Mouse (Mus musculus): ENCODE measurements around the gene Rassf5. TPM values are rescaled to one million over a fixed set of nuclear protein-coding genes. Genes with fewer than 3 reads are reported as not detected.

Gene Rassf5
- polyA plus RNA-seq, 1 experiment from 2014 or later: 27.0 TPM

- no peaks in the 10 kb centered on the region for H3K9me3 ChIP-seq (replicated peaks)
- H3K27me3 ChIP-seq (replicated peaks): no peaks in the 10 kb centered on the region
- H3K4me3 ChIP-seq: peak within 1 kb of the TSS; percentile 42
- peaks cover 37% of the 10 kb centered on the region for H3K4me1 ChIP-seq (replicated peaks)
- H3K4me2 ChIP-seq: peak within 1 kb of the TSS; percentile 68
- H3K9ac ChIP-seq: peak within 1 kb of the TSS; percentile 51
- WGBS: 35% methylated on average over 4 of the region's 4 CpGs
- ATAC-seq (ENCODE audit: insufficient number of reproducible peaks, low FRiP score): no peak
- peak within 1 kb of the TSS; percentile 49 for H3K27ac ChIP-seq (ENCODE audit: poor library complexity, severe bottlenecking)
- no peaks in the 10 kb centered on the region for H3K36me3 ChIP-seq
These were observed 34.4 kb upstream of the Rassf5 start, which contains the start of gene Ikbke for GRCm38 (mm10) chr1:131279456-131279776. TSS of gene Ikbke (minus strand) at chr1:131279606.

GRCm38 (mm10) chr1:131278606-131279455 is 33.8 kb upstream of the Rassf5 start:
- peaks cover 37% of the 10 kb centered on the region for H3K4me1 ChIP-seq (replicated peaks)
- peak overlapping the region; percentile 42 for H3K4me3 ChIP-seq
- H3K9ac ChIP-seq: peak overlapping the region; percentile 51
- H3K36me3 ChIP-seq: no peaks in the 10 kb centered on the region
- peak overlapping the region; percentile 68 for H3K4me2 ChIP-seq
- no peak for ATAC-seq (ENCODE audit: insufficient number of reproducible peaks, low FRiP score)
- peak overlapping the region; percentile 49 for H3K27ac ChIP-seq (ENCODE audit: poor library complexity, severe bottlenecking)
- WGBS: 32% methylated on average over 8 of the region's 8 CpGs
- H3K27me3 ChIP-seq (replicated peaks): no peaks in the 10 kb centered on the region
- H3K9me3 ChIP-seq (replicated peaks): no peaks in the 10 kb centered on the region

GRCm38 (mm10) chr1:131276831-131277230 is 31.8 kb upstream of the Rassf5 start:
- Histone ChIP-seq H3K4me1 (replicated peaks) (peaks cover 31% of the 10 kb centered on the region), H3K9me3 (replicated peaks) (no peaks in the 10 kb centered on the region), H3K36me3 (no peaks in the 10 kb centered on the region), H3K4me2 (no peak overlapping the region), H3K27ac (ENCODE audit: poor library complexity, severe bottlenecking) (no peak overlapping the region), H3K27me3 (replicated peaks) (peaks cover 10% of the 10 kb centered on the region), H3K9ac (no peak overlapping the region), H3K4me3 (no peak overlapping the region)
- no peak for ATAC-seq (ENCODE audit: insufficient number of reproducible peaks, low FRiP score)

GRCm38 (mm10) chr1:131275577-131275976 is 30.5 kb upstream of the Rassf5 start:
- Histone ChIP-seq H3K4me2 (peak overlapping the region; percentile 46; the same call in 1 of the 2 replicates), H3K27ac (ENCODE audit: poor library complexity, severe bottlenecking) (no peak overlapping the region), H3K4me3 (no peak overlapping the region), H3K4me1 (replicated peaks) (peaks cover 31% of the 10 kb centered on the region), H3K36me3 (no peaks in the 10 kb centered on the region), H3K27me3 (replicated peaks) (peaks cover 16% of the 10 kb centered on the region), H3K9me3 (replicated peaks) (no peaks in the 10 kb centered on the region), H3K9ac (no peak overlapping the region)
- WGBS: 60% methylated on average over 14 of the region's 14 CpGs
- no peak for ATAC-seq (ENCODE audit: insufficient number of reproducible peaks, low FRiP score)

GRCm38 (mm10) chr1:131274725-131275539 is 29.9 kb upstream of the Rassf5 start:
- Histone ChIP-seq H3K36me3 (no peaks in the 10 kb centered on the region), H3K9me3 (replicated peaks) (no peaks in the 10 kb centered on the region), H3K4me3 (no peak overlapping the region), H3K4me2 (peak overlapping the region; percentile 46), H3K27ac (ENCODE audit: poor library complexity, severe bottlenecking) (no peak overlapping the region), H3K9ac (no peak overlapping the region), H3K4me1 (replicated peaks) (peaks cover 28% of the 10 kb centered on the region), H3K27me3 (replicated peaks) (peaks cover 17% of the 10 kb centered on the region)
- no peak for ATAC-seq (ENCODE audit: insufficient number of reproducible peaks, low FRiP score)
- WGBS: 34% methylated on average over 22 of the region's 22 CpGs

- Histone ChIP-seq H3K36me3 (no peaks in the 10 kb centered on the region), H3K4me1 (replicated peaks) (peaks cover 8% of the 10 kb centered on the region), H3K27ac (ENCODE audit: poor library complexity, severe bottlenecking) (no peak overlapping the region), H3K4me2 (peak overlapping the region; percentile 19; the same call in 1 of the 2 replicates), H3K9ac (no peak overlapping the region), H3K9me3 (replicated peaks) (no peaks in the 10 kb centered on the region), H3K27me3 (replicated peaks) (peaks cover 22% of the 10 kb centered on the region), H3K4me3 (no peak overlapping the region)
- 28% methylated on average over 22 of the region's 22 CpGs for WGBS
- ATAC-seq (ENCODE audit: insufficient number of reproducible peaks, low FRiP score): 0 out of 2 replicates have a peak, but pooled peaks have one; percentile 14
These were observed 24.9 kb upstream of the Rassf5 start for GRCm38 (mm10) chr1:131269797-131270578.

GRCm38 (mm10) chr1:131268776-131269175 is 23.7 kb upstream of the Rassf5 start:
- Histone ChIP-seq H3K27me3 (replicated peaks) (peaks cover 22% of the 10 kb centered on the region), H3K9me3 (replicated peaks) (no peaks in the 10 kb centered on the region), H3K4me1 (replicated peaks) (0 out of 2 replicates have a peak, but pooled peaks cover 3% of the 10 kb centered on the region), H3K4me2 (no peak overlapping the region), H3K27ac (ENCODE audit: poor library complexity, severe bottlenecking) (no peak overlapping the region), H3K36me3 (no peaks in the 10 kb centered on the region), H3K4me3 (no peak overlapping the region), H3K9ac (no peak overlapping the region)
- no peak for ATAC-seq (ENCODE audit: insufficient number of reproducible peaks, low FRiP score)
- WGBS: 73% methylated on average over 10 of the region's 10 CpGs

GRCm38 (mm10) chr1:131263905-131264304 is 18.8 kb upstream of the Rassf5 start:
- Histone ChIP-seq H3K4me2 (no peak overlapping the region), H3K4me3 (no peak overlapping the region), H3K9ac (no peak overlapping the region), H3K27ac (ENCODE audit: poor library complexity, severe bottlenecking) (no peak overlapping the region), H3K4me1 (replicated peaks) (no peaks in the 10 kb centered on the region), H3K36me3 (no peaks in the 10 kb centered on the region), H3K27me3 (replicated peaks) (peaks cover 14% of the 10 kb centered on the region), H3K9me3 (replicated peaks) (no peaks in the 10 kb centered on the region)
- 65% methylated on average over 12 of the region's 12 CpGs for WGBS
- ATAC-seq (ENCODE audit: insufficient number of reproducible peaks, low FRiP score): no peak

GRCm38 (mm10) chr1:131260309-131260656 is 15.2 kb upstream of the Rassf5 start:
- Histone ChIP-seq H3K36me3 (no peaks in the 10 kb centered on the region), H3K9me3 (replicated peaks) (no peaks in the 10 kb centered on the region), H3K27me3 (replicated peaks) (peaks cover 18% of the 10 kb centered on the region), H3K4me2 (0 out of 2 replicates have a peak overlapping the region, but pooled peaks have one; percentile 9), H3K4me3 (no peak overlapping the region), H3K27ac (ENCODE audit: poor library complexity, severe bottlenecking) (no peak overlapping the region), H3K9ac (no peak overlapping the region), H3K4me1 (replicated peaks) (no peaks in the 10 kb centered on the region)
- ATAC-seq (ENCODE audit: insufficient number of reproducible peaks, low FRiP score): no peak
- WGBS: 27% methylated on average over 10 of the region's 10 CpGs

- WGBS: 60% methylated on average over 10 of the region's 10 CpGs
- no peak overlapping the region for H3K4me3 ChIP-seq
These were observed 14.7 kb upstream of the Rassf5 start for GRCm38 (mm10) chr1:131259632-131260308.

More at GRCm38 (mm10) chr1:131259632-131260308, 14.7 kb upstream of the Rassf5 start:
- Histone ChIP-seq H3K9me3 (replicated peaks) (no peaks in the 10 kb centered on the region), H3K4me2 (0 out of 2 replicates have a peak overlapping the region, but pooled peaks have one; percentile 9), H3K9ac (no peak overlapping the region), H3K4me1 (replicated peaks) (no peaks in the 10 kb centered on the region), H3K36me3 (no peaks in the 10 kb centered on the region), H3K27ac (ENCODE audit: poor library complexity, severe bottlenecking) (no peak overlapping the region), H3K27me3 (replicated peaks) (peaks cover 18% of the 10 kb centered on the region)
- ATAC-seq (ENCODE audit: insufficient number of reproducible peaks, low FRiP score): no peak

Measured in heart, embryonic 12.5 days (tissue).